Mouse (Mus musculus) megakaryocyte, embryonic 14.5 days (primary cell): ENCODE measurements around the gene Gprc5c.

Experiments
- FLI1 ChIP-seq: IDR thresholded peaks from 2 replicates; pipeline ENCODE4 v1.6.1; 2012; ENCODE audit warnings: low read length, inconsistent platforms, mixed read lengths
- GATA1 ChIP-seq: IDR thresholded peaks from 3 replicates; pipeline ENCODE4 v1.6.1; 2012; ENCODE audit warnings: mixed read lengths, low read length, inconsistent platforms, borderline replicate concordance

GRCm38 (mm10) chr11:114868280-114868679, 17.3 kb downstream of the Gprc5c start:
- TF ChIP-seq FLI1 (no peak), GATA1 (no peak)
